Mouse (Mus musculus) kidney, adult 18-20 months (tissue): ENCODE measurements around the gene Lmod2.

Experiments used
- DNase-seq: peaks from one replicate; pipeline ENCODE4 v3.0.0; 2021

Gene Lmod2

GRCm38 (mm10) chr6:24645346-24646053, 47.9 kb downstream of the Lmod2 start:
- no peak for DNase-seq

- no peak for DNase-seq
These were observed 49.6 kb downstream of the Lmod2 start for GRCm38 (mm10) chr6:24647103-24647691.

- DNase-seq = no peak
These were observed 50.8 kb downstream of the Lmod2 start for GRCm38 (mm10) chr6:24648403-24648802.

GRCm38 (mm10) chr6:24650719-24651118, 53.2 kb downstream of the Lmod2 start:
- DNase-seq = no peak

DNA sequence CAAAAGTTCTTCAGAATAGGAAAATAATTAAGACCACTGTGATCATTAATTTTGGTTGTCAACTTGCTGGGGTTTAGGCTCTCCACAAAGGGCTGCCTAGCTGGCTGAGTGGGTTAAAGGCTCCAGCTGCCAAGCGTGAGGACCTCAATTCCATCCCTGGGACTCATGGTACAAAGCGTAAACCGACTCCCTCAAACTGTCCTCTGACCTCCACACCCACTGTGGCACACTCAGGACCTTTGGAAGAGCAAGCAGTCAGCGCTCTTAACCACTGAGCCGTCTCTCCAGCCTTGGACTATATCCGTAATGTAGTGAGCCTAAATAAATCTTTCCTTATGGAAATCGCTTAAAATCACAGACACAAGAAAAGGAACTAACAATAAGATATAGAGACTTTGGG, 54.0 kb downstream of the Lmod2 start:
- no peak for DNase-seq
